Mouse (Mus musculus) liver, adult 2 months (tissue): ENCODE results near the gene Utrn. TPM values are rescaled to one million over a fixed set of nuclear protein-coding genes. Genes with fewer than 3 reads are reported as not detected.

Experiments used
- DNase-seq: peaks from one replicate; pipeline ENCODE4 v3.0.0-alpha.2; 2011; ENCODE audit warnings: low read depth, low spot score; ENCODE audit errors: extremely low read depth
- H3K27ac ChIP-seq: fragments of 200-500 bp; replicated peaks from 2 replicates; pipeline ENCODE4 v1.5.1; 2012; ENCODE audit warnings: low read depth, mild to moderate bottlenecking, control low read depth, inconsistent platforms, low read length; ENCODE audit not compliant: insufficient read depth
- H3K27me3 ChIP-seq: fragments of 200-500 bp; 2 replicates; pipeline ENCODE4 v1.6.1; 2012; ENCODE audit warnings: mild to moderate bottlenecking, moderate library complexity, low read length, inconsistent platforms; ENCODE audit not compliant: control insufficient read depth, insufficient read depth
- H3K36me3 ChIP-seq: fragments of 200-500 bp; 2 replicates; pipeline ENCODE4 v1.6.1; 2012; ENCODE audit warnings: low read length, inconsistent platforms; ENCODE audit not compliant: control insufficient read depth, insufficient read depth
- H3K4me1 ChIP-seq: fragments of 200-500 bp; 2 replicates; pipeline ENCODE4 v1.6.1; 2011; ENCODE audit warnings: low read length; ENCODE audit not compliant: control insufficient read depth, insufficient read depth
- H3K4me3 ChIP-seq: fragments of 200-500 bp; 2 replicates; pipeline ENCODE4 v1.5.1; 2011; ENCODE audit warnings: low read depth, mild to moderate bottlenecking, control low read depth, low read length, moderate library complexity; ENCODE audit not compliant: insufficient read depth
- H3K79me2 ChIP-seq: fragments of 200-500 bp; 2 replicates; pipeline ENCODE4 v1.6.1; 2012; ENCODE audit warnings: inconsistent platforms, mild to moderate bottlenecking, low read length, moderate library complexity; ENCODE audit not compliant: control insufficient read depth, insufficient read depth
- H3K9ac ChIP-seq: fragments of 200-500 bp; 2 replicates; pipeline ENCODE4 v1.6.1; 2012; ENCODE audit warnings: low read depth, mild to moderate bottlenecking, control low read depth, inconsistent platforms, low read length
- CTCF ChIP-seq: fragments of 200-500 bp; IDR thresholded peaks from 2 replicates; pipeline ENCODE4 v1.5.1; 2011; ENCODE audit warnings: low read depth, low read length, control low read depth
- POLR2A ChIP-seq: fragments of 200-500 bp; IDR thresholded peaks from 2 replicates; pipeline ENCODE4 v1.6.1; 2011; ENCODE audit warnings: low read length, control low read depth; ENCODE audit not compliant: insufficient read depth; ENCODE audit errors: extremely low read depth
- WGBS: fragments of 180-500 bp; shearing (Covaris S2); methylation state at CpG from one replicate; pipeline ENCODE4 v1.1.7; 2018; 5-methylcytosine and 5-hydroxymethylcytosine counted together
- polyA plus RNA-seq: library from polyadenylated mRNA; depleted of rRNA; stranded (reverse); fragments of >200 nt; gene quantifications from 2 replicates; pipeline ENCODE4 v1.2.3, GENCODE M21; 2012
- total RNA-seq: library from RNA; depleted of rRNA; stranded (reverse); fragments of >200 nt; gene quantifications from 2 replicates; pipeline ENCODE4 v1.2.3, GENCODE M21; 2014

Gene Utrn
- total and polyA plus RNA-seq, 2 experiments: 5.9 to 25.7 TPM

- Histone ChIP-seq H3K79me2 (no peaks in the 10 kb centered on the region), H3K36me3 (peaks cover 35% of the 10 kb centered on the region), H3K9ac (no peak overlapping the region), H3K27ac (no peak overlapping the region), H3K27me3 (no peaks in the 10 kb centered on the region), H3K4me3 (no peak overlapping the region), H3K4me1 (no peaks in the 10 kb centered on the region)
- WGBS: 88% methylated on average over 4 of the region's 4 CpGs
- no peak for TF ChIP-seq CTCF
- TF ChIP-seq POLR2A: no peak
- no peak for DNase-seq
These were observed 235.2 kb downstream of the Utrn start for GRCm38 (mm10) chr10:12633965-12634364.

- H3K4me1 ChIP-seq: no peaks in the 10 kb centered on the region
- H3K27ac ChIP-seq: no peak overlapping the region
- no peak overlapping the region for H3K9ac ChIP-seq
- peaks cover 31% of the 10 kb centered on the region for H3K36me3 ChIP-seq
- no peak overlapping the region for H3K4me3 ChIP-seq
- 84% methylated on average over 5 of the region's 5 CpGs for WGBS
- H3K79me2 ChIP-seq: no peaks in the 10 kb centered on the region
- H3K27me3 ChIP-seq: no peaks in the 10 kb centered on the region
- no peak for DNase-seq
- TF ChIP-seq CTCF (no peak), POLR2A (no peak)
These were observed 238.2 kb downstream of the Utrn start for GRCm38 (mm10) chr10:12630933-12631332.

GRCm38 (mm10) chr10:12618397-12618796 is 250.8 kb downstream of the Utrn start:
- Histone ChIP-seq H3K4me3 (no peak overlapping the region), H3K27ac (no peak overlapping the region), H3K36me3 (peaks cover 8% of the 10 kb centered on the region; the same call in 1 of the 2 replicates), H3K9ac (no peak overlapping the region), H3K79me2 (no peaks in the 10 kb centered on the region; the same call in 1 of the 2 replicates), H3K4me1 (no peaks in the 10 kb centered on the region), H3K27me3 (no peaks in the 10 kb centered on the region)
- no peak for DNase-seq
- WGBS: 55% methylated on average over 3 of the region's 3 CpGs
- no peak for TF ChIP-seq POLR2A
- no peak for TF ChIP-seq CTCF

- H3K27ac ChIP-seq: no peak overlapping the region
- no peak for TF ChIP-seq CTCF
- no peak for TF ChIP-seq POLR2A
- WGBS: 72% methylated on average over 3 of the region's 3 CpGs
These were observed 253.4 kb downstream of the Utrn start for GRCm38 (mm10) chr10:12615723-12616122.

GRCm38 (mm10) chr10:12614465-12615199 is 254.5 kb downstream of the Utrn start:
- Histone ChIP-seq H3K27ac (no peak overlapping the region), H3K79me2 (no peaks in the 10 kb centered on the region; the same call in 1 of the 2 replicates), H3K27me3 (no peaks in the 10 kb centered on the region), H3K4me3 (no peak overlapping the region), H3K4me1 (no peaks in the 10 kb centered on the region), H3K36me3 (peaks cover 3% of the 10 kb centered on the region; the same call in 1 of the 2 replicates), H3K9ac (no peak overlapping the region)
- DNase-seq: no peak
- 67% methylated on average over 22 of the region's 22 CpGs for WGBS
- TF ChIP-seq POLR2A (no peak), CTCF (no peak)

More at GRCm38 (mm10) chr10:12615723-12616122, 253.4 kb downstream of the Utrn start:
- Histone ChIP-seq H3K27me3 (no peaks in the 10 kb centered on the region), H3K79me2 (no peaks in the 10 kb centered on the region; the same call in 1 of the 2 replicates), H3K36me3 (peaks cover 6% of the 10 kb centered on the region; the same call in 1 of the 2 replicates), H3K4me1 (no peaks in the 10 kb centered on the region), H3K4me3 (no peak overlapping the region), H3K9ac (no peak overlapping the region)
- DNase-seq: no peak
